Mouse (Mus musculus): ENCODE measurements around the gene Gm28035. TPM values are rescaled to one million over a fixed set of nuclear protein-coding genes. Genes with fewer than 3 reads are reported as not detected.

Gene Gm28035
- 1 to 10 TPM; 1.4 to 2.3 TPM for total RNA-seq (2021)
- long read RNA-seq, experiment 1, partial matches to known transcripts, result 0 of 1 reads
- long read RNA-seq, experiment 1, other reads (novel, unspliced or antisense), result 1 of 1 reads
- long read RNA-seq, experiment 2, partial matches to known transcripts, result 0 of 8 reads
- long read RNA-seq, experiment 2, other reads (novel, unspliced or antisense), result 8 of 8 reads

DNA sequence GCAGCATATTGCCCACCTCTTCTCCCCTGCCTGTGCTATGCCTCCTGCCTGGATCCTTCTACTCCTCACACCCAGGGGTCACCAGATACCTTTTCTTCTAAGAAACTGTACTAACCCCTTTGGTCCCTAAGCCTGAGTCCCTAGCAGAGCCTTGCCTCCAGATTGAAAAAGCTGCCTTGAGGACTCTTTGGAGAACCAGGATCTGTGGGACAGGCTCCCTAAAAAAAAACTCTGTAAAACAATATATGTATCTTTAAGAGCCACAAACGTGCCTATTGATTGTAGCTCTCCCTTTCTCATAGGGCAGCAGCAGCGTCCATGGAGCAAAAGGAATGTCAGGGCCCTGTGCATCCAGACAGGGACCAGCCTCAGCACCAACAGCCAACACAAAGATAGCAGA is at the start of gene Gm28035:
TSS of gene Gm28035 (plus strand) at position 301 of the 400 bp plus-strand sequence.
- no peak for DNase-seq (ENCODE audit: low spot score in 2 of 2)

DNA sequence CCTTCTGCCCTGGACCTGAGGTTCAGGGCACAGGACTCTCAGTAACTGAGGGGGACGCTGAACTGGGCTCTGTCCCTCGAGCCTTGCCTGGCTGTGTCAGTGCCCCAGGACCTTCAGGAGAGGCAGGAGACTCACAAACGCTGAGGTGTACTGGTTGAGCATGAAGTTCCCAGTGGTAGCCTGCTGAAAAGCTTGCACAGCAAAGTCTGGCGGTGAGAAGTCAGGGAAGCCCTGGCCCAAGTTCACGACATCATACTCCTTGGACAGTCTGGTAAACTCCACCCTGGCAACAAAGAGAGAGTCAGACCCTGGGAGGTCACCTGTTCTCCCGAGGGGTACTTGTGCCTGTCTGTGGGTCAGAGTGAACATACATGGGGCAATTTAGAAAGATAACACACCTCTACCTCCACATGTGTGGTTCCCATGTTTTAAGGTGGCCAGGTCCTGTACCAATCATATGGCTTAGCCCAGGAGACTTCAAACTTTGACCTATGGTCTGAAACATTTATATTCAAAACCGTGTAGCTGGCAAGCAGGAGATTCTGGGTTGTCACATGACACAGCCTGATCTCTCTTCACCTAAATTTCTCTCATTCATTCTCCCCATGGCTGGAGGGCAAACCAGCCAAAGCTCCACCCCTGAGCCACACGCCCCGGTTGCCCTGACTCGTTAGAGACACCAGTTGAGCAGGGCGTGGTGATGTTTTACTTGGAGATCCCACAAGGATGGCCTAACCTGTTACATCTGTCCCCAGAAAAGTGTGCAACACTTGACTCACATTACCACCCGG is 48.4 kb upstream of the Gm28035 start:
- no peak for DNase-seq (ENCODE audit: low spot score in 2 of 2)

DNA sequence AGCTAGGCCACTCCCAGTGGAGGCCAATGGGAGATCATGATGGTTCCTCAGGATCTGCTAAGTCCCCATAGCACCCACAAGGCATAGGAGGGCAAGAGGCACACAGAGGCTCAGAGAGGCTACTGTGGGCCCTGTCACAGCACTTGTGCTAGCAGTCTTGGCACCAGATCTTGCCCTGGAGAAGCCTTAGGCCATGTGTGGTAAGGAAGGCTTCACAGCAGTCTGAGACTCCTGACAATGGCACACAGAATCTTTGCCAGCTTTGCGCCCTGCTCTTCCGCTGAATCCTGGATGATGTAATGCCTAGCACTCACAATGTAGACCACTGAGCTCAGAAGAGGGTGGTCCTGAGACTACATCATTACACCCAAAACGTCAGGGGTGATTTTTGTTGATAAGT is 45.7 kb upstream of the Gm28035 start:
- no peak for DNase-seq (ENCODE audit: low spot score in 2 of 2)

DNA sequence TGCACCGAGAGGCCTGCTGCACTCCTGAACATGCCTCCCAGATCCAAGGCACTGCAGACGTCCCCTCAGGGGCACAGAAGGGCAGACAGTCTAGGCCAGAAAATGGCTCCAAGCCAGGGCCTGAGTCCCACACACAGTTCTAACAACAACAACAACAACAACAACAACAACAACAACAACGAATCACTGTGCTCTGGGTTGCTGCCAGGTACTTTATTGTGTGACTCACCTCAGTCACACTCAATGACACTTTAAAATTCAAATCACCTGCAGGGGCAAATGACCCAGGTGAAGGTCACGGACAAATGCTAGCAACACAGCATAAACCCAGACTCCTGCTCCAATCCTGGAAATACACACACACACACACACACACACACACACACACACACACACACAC is 42.3 kb upstream of the Gm28035 start:
- no peak for DNase-seq (ENCODE audit: low spot score in 2 of 2)

DNA sequence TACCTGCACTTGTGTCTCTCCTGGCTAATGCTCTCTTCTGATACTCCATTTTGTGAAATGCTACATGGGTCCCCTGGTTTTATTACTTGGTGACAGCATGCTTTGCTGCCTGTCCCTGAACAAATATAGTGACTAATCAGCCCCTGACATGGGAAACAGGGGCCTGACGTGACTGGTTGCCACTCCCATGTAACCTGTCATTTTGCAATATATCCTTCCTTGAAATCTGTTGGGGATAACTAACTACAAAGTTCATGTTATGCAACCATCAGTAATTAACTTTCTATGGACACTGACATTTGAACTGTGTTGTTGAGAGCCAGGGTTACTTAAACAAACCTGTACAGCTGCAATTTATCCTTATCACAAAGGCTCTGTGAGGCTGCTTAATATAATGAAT is 40.4 kb upstream of the Gm28035 start:
- DNase-seq (ENCODE audit: low spot score in 2 of 2), result no peak

DNA sequence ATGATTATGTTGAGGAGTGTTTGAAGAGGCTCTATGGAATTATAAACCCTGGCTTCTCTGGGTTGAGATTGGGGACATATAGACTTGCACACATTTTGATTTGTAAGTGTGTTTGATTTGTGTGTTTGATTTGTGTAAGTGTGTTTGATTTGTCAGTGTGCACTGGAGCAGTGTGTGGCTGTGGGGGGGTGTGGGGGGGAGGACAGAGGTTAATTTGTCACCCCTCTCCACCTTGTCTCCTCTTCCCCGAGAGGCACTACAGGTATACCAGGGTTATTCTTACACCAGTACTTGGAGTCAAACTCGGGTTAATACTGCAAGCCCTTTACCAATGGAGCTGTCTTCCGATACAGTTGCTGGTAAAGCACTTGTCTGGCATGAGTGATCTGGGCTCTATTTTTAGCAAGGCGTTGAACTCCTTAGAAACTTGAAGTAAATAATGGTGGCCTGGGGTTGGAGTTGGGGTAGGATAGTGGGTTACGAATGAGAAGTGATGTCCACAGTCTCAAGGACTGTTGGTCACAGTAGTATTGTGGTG is 39.9 kb upstream of the Gm28035 start:
- DNase-seq (ENCODE audit: low spot score in 2 of 2), result no peak

DNA sequence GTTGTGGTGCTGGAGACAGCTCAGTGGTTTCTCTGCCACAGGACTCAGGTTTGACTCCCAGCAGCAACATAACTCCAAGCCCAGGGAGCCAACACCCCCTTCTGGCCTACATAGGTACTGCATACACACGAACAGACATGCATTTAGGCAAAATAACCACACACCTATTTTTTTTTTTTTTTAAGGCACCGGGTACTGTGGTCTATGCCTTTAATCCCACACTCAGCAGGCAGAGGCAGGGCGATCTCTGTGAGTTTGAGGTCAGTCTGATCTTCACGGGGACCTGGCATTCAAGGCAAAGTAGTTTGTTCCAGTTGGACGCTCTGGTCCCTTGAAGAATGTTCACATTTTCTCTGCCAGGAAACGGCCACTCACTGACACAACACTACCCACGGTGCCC is 36.9 kb upstream of the Gm28035 start:
- DNase-seq (ENCODE audit: low spot score in 2 of 2), result no peak

DNA sequence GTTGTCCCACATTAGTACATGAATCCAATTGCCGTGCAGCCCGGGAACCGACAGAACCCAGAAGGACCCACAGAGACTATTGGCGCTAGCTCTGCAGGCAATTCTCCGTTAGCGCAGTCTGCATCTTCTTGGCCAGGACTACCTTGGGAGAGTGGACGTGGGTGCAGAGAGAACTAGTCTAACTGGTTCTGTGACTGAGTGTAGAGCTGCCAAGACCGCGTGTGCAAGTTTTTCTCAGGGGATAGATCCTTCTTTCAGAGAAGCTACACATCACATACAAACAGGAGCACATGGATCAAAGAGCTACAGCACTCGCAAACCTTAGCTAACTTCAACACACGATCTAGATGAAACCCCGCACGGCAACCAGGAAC is 35.1 kb upstream of the Gm28035 start:
- no peak for DNase-seq (ENCODE audit: low spot score in 2 of 2)

DNA sequence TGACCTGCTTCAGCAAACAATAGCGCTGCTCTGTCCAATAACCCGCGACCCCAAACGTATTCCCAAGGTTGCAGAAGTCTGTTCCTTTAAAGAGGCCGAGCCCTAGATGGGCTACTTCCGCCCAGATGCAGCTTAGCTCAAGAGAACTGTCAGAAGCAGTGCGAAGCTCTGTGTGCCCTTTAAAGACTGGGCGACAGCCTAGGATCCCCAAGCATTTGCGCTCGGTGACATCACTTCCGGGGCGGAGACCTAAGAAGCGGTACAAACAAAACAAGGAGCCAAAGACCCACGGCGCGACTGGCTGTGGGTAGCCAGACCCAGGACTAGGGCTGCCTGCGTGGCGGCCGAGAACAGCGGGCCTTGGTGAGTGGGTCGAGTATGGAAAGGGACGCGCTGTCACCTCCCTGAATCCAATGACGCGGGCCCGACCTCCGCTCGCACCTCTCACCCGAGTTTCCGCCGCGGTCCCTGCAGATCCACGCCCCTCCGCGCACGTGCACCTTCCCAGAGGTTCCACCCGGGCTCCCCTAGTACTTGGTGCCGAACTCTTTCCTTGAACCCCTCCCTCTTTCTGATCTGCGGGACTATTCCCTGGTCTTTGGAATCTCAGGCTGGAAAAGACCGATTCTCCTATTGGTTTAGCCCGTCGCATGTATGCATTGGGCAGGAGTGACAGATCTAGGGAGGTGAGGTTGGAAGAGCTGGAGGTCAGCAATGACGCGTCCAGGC is 34.6 kb upstream of the Gm28035 start, which contains the start of gene Kyat1:
TSS of gene Kyat1 (minus strand) at position 219 of the 729 bp plus-strand sequence.
- peak; percentile 91 to 92 for DNase-seq (ENCODE audit: low spot score in 2 of 2)

DNA sequence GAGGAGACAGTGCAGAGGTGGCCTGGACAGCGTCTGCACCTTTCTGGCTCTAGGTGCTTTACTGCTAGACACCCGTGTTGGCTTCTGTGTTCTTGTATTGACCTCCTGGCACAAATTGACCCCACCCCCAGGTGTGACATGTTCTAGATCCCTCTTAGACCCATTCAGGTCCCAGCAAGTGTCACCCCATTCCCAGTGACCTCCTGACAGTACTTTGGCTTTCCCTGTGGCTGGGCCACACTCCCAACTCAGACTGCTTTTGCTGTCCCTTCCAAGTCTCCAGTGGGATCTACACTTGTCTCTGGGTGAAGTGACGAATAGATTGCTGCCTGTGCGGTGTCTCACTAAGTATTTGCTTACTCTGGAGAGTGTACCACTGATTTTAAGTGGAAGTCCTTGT is 33.0 kb upstream of the Gm28035 start:
- DNase-seq (ENCODE audit: low spot score in 2 of 2), result no peak

DNA sequence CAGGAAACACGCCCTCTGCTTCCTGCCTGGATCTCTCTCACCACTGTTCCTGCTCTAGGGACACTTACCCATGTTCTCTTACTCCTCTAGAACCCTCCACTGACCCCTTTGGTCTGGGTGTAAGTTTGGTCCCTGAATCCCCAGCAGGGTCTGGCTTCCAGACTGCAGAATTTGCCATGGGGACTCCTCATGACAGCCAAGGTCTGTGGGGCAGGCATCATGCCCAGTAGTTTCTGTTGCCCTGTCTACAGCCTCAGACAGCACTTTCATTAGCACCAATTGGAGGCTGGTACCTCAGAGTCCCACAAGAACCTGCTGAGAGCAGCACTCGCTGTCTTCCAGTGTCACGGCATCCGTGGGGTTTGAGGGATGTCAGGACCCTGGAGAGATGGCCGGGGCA is 32.5 kb upstream of the Gm28035 start:
- DNase-seq (ENCODE audit: low spot score in 2 of 2), result no peak

DNA sequence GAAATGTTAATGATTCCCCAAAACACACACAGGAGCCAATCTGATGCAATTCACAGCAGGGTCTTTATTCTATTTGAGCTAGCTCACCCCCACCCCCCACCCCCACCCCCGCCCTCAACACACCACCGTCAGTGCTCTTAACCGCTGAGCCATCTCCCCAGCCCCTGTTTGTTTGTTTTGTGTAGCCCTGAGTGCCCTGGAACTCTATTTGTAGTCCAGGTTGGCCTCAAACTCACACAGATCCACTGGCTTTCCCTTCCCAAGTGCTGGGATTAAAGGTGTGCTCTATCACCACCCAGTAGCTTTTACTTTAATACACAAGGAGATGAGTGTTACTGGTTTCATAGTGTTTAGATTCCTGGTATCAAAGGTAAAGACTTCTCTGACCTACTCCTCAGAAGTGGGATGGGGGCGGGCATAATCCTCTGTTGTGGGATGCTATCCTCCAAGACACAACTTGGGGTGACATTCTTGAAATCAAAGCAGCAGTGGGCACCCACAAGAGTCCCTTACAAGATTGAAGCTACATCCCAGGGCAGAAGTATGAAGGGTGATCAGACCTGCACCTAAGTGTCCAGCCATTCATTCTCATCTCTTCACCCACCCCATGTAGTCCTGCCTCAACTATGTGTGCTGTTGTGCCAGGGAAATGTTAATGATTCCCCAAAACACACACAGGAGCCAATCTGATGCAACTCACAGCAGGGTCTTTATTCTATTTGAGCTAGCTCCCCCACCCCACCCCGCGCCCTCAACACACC is 28.8 kb upstream of the Gm28035 start:
- DNase-seq (ENCODE audit: low spot score in 2 of 2), result no peak

DNA sequence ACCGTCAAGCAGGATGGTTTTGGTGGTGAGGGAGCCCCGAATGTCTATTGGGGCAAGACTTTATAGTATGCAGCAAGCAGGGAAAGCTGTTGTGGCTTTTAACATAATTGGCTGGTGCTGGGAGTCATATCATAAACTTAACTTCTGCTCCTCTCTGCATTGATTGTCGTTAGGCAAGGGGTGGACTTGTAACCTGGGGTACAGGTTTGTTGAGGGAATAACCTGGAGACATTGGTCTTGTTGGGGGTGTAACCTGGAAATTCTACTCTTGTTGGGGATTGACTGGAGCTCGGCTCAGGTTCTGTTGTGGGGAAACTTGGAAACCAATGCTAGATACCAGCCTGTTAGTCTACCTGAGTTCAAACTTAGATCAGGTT is 28.2 kb upstream of the Gm28035 start:
- DNase-seq (ENCODE audit: low spot score in 2 of 2), result no peak

DNA sequence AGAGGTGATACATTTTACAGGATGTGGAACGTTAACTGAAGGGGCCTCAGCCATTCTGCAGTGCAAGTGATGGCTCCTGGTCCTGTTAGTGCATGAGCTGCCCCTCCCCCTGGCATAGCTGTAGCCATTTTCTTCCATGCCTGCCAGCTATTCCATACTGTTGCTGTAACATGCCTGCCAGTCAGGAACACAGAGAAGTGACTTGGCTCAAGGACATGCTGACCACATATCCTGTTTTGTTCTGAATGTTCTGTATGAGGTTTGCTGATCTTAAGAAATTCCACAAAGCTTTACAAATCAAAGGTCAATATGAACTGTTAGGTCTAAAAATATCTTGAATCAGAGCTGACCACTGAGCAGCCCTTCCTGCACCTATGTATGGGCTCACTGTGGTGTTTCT is 27.4 kb upstream of the Gm28035 start:
- no peak for DNase-seq (ENCODE audit: low spot score in 2 of 2)

DNA sequence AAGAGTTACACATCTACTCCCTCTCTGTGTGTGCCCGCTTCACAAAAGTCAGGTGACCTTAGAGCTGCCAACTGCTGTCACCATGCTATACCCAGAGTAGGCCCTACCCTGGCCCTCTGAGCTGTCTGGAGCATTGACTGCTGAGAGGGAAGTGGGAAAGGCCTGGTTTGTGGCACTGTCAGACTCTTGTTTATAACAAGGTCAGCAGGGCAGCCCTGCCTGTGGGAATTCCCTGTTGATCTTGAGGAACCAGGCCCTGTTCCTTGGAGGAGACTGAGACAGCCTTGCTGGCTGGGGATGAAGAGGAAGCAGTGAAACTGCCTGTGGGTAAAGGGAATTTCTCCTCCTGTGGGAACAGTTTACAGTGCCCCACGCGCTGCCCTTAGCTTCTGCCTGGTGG is 25.6 kb upstream of the Gm28035 start:
- no peak for DNase-seq (ENCODE audit: low spot score in 2 of 2)

DNA sequence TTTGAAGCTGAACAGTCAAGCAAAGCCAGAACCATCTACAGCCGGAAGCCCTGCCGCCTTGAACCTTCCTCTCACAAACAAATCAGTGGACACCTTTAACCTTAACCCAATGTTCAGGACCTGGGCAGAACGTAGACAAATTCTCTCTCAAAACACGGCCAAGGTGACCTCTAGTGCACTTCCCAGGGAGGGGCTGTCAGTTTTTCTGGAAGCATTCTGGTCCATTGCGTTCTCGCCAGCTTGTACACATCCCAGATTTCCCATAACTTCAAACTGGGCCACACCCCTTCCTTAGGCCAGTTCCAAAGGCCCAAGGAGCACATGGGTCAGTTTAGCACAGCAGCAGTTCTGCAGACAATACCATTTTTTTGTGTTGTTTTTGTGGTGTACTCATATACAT is 24.9 kb upstream of the Gm28035 start:
- no peak for DNase-seq (ENCODE audit: low spot score in 2 of 2)

DNA sequence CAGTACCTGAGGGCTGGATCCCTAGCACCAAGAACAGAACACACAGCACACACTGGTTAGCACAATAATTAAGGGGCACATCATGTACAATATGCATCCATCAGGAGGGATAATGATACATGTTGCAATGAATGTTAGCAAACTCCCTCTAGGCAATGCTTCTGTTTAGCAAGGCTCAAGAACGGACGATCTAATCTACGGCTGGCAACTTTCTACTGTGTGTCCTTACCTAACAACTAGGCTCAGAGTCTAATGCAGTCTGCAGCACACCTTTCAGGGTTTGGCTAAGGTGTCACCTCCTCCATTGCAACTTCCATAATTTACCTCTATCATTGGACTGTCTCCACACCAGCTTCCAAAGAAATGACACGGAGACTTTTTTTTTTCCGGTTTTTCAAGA is 24.1 kb upstream of the Gm28035 start:
- DNase-seq (ENCODE audit: low spot score in 2 of 2), result no peak

DNA sequence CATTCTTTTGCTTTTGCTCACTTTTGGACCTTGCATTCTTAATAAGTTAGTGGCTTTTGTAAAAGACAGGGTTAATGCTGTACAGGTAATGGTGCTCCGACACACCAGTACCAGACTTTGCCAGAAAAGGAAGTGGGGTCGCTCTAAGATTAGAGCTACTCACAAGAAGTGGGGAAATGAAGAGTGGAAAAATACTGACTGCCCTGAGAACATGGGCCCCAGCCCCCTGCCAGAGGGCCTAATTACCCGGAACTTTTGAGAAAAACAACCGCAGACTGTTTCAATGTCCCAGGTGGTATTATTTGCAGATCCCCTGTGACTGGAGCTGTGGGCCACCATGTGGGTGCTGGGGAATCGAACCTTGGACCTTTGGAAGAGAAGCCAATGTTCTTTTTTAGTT is 4.8 kb upstream of the Gm28035 start:
- no peak for DNase-seq (ENCODE audit: low spot score in 2 of 2)

DNA sequence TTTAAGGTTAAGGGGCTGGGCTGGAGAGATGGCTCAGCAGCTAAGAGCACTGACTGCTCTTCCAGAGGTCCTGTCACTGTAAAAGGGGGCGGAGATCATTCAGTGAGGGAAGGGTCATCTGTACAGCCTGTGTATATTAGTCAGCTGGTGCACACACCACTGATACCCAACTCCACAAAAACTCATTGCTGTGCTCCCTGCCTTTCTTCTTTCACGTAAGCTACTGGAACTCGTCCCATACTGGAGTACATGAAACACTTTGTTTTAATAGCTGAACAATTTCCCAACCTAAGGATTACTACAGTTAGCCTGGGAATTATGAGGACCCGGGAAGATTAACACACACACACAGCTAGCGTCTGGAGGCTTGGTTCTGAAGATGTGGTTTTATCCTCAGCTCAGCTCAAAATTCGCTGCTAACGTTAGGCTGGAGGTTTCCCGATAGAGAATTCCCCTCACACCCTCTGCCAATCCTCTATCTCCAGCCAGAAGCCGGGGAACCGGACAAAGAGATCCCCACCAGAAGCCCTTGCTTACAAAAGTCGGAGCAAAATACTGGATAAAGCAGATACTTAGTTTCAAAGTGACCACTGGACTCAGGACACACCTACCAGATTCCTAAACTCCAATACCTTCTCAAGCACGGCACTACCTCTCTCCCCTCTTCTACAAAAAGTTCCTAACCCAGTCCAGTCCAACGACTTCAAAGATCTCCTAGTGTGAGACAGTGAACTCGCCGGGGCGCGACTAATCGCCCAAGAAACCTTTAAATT is 3.8 kb upstream of the Gm28035 start:
- DNase-seq (ENCODE audit: low spot score in 2 of 2), result no peak

DNA sequence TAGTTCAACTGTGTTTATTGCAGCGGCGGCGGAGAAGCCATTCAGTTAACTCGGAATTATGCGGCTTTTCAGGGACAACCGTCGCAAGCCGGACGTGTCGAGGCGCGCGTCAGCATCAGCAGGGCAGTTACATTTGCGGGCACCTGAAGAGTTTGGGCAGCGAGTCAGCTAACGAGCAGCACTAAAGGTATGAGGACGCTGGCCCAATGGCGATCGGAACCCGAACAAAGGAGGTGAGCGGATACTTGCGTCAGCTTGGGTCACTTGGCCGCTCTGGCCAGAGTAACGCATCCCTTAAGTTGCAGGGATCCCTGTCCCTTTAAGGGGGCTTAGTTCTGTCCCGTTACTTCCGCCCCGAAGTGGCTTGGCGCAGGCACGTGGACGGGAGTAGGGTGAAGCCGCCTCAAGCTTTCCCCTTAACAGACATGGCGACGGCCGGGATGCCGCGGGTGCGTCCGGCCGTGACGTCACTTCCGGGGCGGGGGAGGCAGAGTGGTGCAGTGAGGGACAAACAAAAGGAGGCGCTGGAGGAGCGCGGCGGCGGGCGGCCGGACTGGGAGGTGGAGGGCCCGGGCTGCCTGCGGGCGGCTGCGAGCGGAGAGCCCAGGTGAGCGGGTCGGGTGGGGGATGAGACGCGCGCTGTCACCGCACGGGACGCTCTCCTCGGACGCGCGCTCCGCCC is 3.0 kb upstream of the Gm28035 start, which contains the start of gene Lrrc8a:
TSS of gene Lrrc8a (plus strand) at position 517 of the 682 bp plus-strand sequence.
- peak; percentile 100 for DNase-seq (ENCODE audit: low spot score in 2 of 2)
